Mouse (Mus musculus): Measurements from ENCODE around the gene Bnc2. TPM values are rescaled to one million over a fixed set of nuclear protein-coding genes. Genes with fewer than 3 reads are reported as not detected.

The Bnc2 gene
- polyA plus RNA-seq, 1 experiment = 0.73 TPM

- TF ChIP-seq POLR2A (IDR thresholded peaks at IDR 0.05; ENCODE audit: extremely low read depth, insufficient read depth, low read length) (no peak), CTCF (IDR thresholded peaks at IDR 0.05; ENCODE audit: extremely low read depth, insufficient read depth, low read length) (no peak)
- Histone ChIP-seq H3K27ac (ENCODE audit: insufficient read depth, low read length) (no peak overlapping the region), H3K4me3 (ENCODE audit: insufficient read depth, low read length) (no peak overlapping the region), H3K4me1 (ENCODE audit: control insufficient read depth, insufficient read depth, low read length) (no peaks in the 10 kb centered on the region)
Observed at GRCm38 (mm10) chr4:84472643-84473042, 202.4 kb downstream of the Bnc2 start.

GRCm38 (mm10) chr4:84470106-84470885 lies 204.8 kb downstream of the Bnc2 start:
- TF ChIP-seq CTCF (IDR thresholded peaks at IDR 0.05; ENCODE audit: extremely low read depth, insufficient read depth, low read length) = no peak
- no peak for TF ChIP-seq POLR2A (IDR thresholded peaks at IDR 0.05; ENCODE audit: extremely low read depth, insufficient read depth, low read length)
- no peak overlapping the region for H3K27ac ChIP-seq (ENCODE audit: insufficient read depth, low read length)
- H3K4me3 ChIP-seq (ENCODE audit: insufficient read depth, low read length) = no peak overlapping the region
- H3K4me1 ChIP-seq (ENCODE audit: control insufficient read depth, insufficient read depth, low read length) = no peaks in the 10 kb centered on the region; the same call in 1 of the 2 replicates

GRCm38 (mm10) chr4:84469400-84469799 lies 205.7 kb downstream of the Bnc2 start:
- Histone ChIP-seq H3K4me1 (ENCODE audit: control insufficient read depth, insufficient read depth, low read length) (no peaks in the 10 kb centered on the region; the same call in 1 of the 2 replicates), H3K27ac (ENCODE audit: insufficient read depth, low read length) (no peak overlapping the region), H3K4me3 (ENCODE audit: insufficient read depth, low read length) (no peak overlapping the region)
- TF ChIP-seq POLR2A (IDR thresholded peaks at IDR 0.05; ENCODE audit: extremely low read depth, insufficient read depth, low read length) = no peak
- no peak for TF ChIP-seq CTCF (IDR thresholded peaks at IDR 0.05; ENCODE audit: extremely low read depth, insufficient read depth, low read length)

GRCm38 (mm10) chr4:84467722-84468121 lies 207.4 kb downstream of the Bnc2 start:
- H3K4me3 ChIP-seq (ENCODE audit: insufficient read depth, low read length) = no peak overlapping the region
- H3K27ac ChIP-seq (ENCODE audit: insufficient read depth, low read length) = no peak overlapping the region
- no peaks in the 10 kb centered on the region; the same call in 1 of the 2 replicates for H3K4me1 ChIP-seq (ENCODE audit: control insufficient read depth, insufficient read depth, low read length)
- no peak for TF ChIP-seq POLR2A (IDR thresholded peaks at IDR 0.05; ENCODE audit: extremely low read depth, insufficient read depth, low read length)

- no peak for TF ChIP-seq POLR2A (IDR thresholded peaks at IDR 0.05; ENCODE audit: extremely low read depth, insufficient read depth, low read length)
- TF ChIP-seq CTCF (IDR thresholded peaks at IDR 0.05; ENCODE audit: extremely low read depth, insufficient read depth, low read length) = no peak
- Histone ChIP-seq H3K27ac (ENCODE audit: insufficient read depth, low read length) (no peak overlapping the region), H3K4me1 (ENCODE audit: control insufficient read depth, insufficient read depth, low read length) (no peaks in the 10 kb centered on the region), H3K4me3 (ENCODE audit: insufficient read depth, low read length) (no peak overlapping the region)
Observed at GRCm38 (mm10) chr4:84458218-84458560, 216.9 kb downstream of the Bnc2 start.

- Histone ChIP-seq H3K27ac (ENCODE audit: insufficient read depth, low read length) (no peak overlapping the region), H3K4me3 (ENCODE audit: insufficient read depth, low read length) (no peak overlapping the region), H3K4me1 (ENCODE audit: control insufficient read depth, insufficient read depth, low read length) (no peaks in the 10 kb centered on the region)
- TF ChIP-seq POLR2A (IDR thresholded peaks at IDR 0.05; ENCODE audit: extremely low read depth, insufficient read depth, low read length) = no peak
- TF ChIP-seq CTCF (IDR thresholded peaks at IDR 0.05; ENCODE audit: extremely low read depth, insufficient read depth, low read length) = no peak
Observed at GRCm38 (mm10) chr4:84457512-84458217, 217.4 kb downstream of the Bnc2 start.

GRCm38 (mm10) chr4:84456853-84457249 lies 218.2 kb downstream of the Bnc2 start:
- Histone ChIP-seq H3K27ac (ENCODE audit: insufficient read depth, low read length) (no peak overlapping the region), H3K4me1 (ENCODE audit: control insufficient read depth, insufficient read depth, low read length) (no peaks in the 10 kb centered on the region), H3K4me3 (ENCODE audit: insufficient read depth, low read length) (no peak overlapping the region)
- TF ChIP-seq CTCF (IDR thresholded peaks at IDR 0.05; ENCODE audit: extremely low read depth, insufficient read depth, low read length) (no peak), POLR2A (IDR thresholded peaks at IDR 0.05; ENCODE audit: extremely low read depth, insufficient read depth, low read length) (no peak)

- Histone ChIP-seq H3K4me1 (ENCODE audit: control insufficient read depth, insufficient read depth, low read length) (no peaks in the 10 kb centered on the region), H3K27ac (ENCODE audit: insufficient read depth, low read length) (no peak overlapping the region), H3K4me3 (ENCODE audit: insufficient read depth, low read length) (no peak overlapping the region)
- TF ChIP-seq CTCF (IDR thresholded peaks at IDR 0.05; ENCODE audit: extremely low read depth, insufficient read depth, low read length) = no peak
- no peak for TF ChIP-seq POLR2A (IDR thresholded peaks at IDR 0.05; ENCODE audit: extremely low read depth, insufficient read depth, low read length)
Observed at GRCm38 (mm10) chr4:84456198-84456852, 218.8 kb downstream of the Bnc2 start.

GRCm38 (mm10) chr4:84454493-84454892 lies 220.6 kb downstream of the Bnc2 start:
- no peaks in the 10 kb centered on the region for H3K4me1 ChIP-seq (ENCODE audit: control insufficient read depth, insufficient read depth, low read length)
- TF ChIP-seq POLR2A (IDR thresholded peaks at IDR 0.05; ENCODE audit: extremely low read depth, insufficient read depth, low read length) (no peak), CTCF (IDR thresholded peaks at IDR 0.05; ENCODE audit: extremely low read depth, insufficient read depth, low read length) (no peak)
- H3K27ac ChIP-seq (ENCODE audit: insufficient read depth, low read length) = no peak overlapping the region
- H3K4me3 ChIP-seq (ENCODE audit: insufficient read depth, low read length) = no peak overlapping the region
